Mouse (Mus musculus) small intestine, adult 10 weeks (tissue): Measurements from ENCODE around the gene Commd3. TPM values are rescaled to one million over a fixed set of nuclear protein-coding genes. Genes with fewer than 3 reads are reported as not detected.

ENCODE experiments used
- polyA plus RNA-seq: library from polyadenylated mRNA; stranded (reverse); fragments of 350-450 nt; fragmentation: Illumina TruSeq; extraction: RNeasy Lipid Tissue Mini Kit (QIAGEN cat#74804); gene quantifications from one replicate; pipeline ENCODE4 v1.2.3, GENCODE M21; 2014; ENCODE audit warnings: low replicate concordance

Gene Commd3
- polyA plus RNA-seq = 422 TPM

DNA sequence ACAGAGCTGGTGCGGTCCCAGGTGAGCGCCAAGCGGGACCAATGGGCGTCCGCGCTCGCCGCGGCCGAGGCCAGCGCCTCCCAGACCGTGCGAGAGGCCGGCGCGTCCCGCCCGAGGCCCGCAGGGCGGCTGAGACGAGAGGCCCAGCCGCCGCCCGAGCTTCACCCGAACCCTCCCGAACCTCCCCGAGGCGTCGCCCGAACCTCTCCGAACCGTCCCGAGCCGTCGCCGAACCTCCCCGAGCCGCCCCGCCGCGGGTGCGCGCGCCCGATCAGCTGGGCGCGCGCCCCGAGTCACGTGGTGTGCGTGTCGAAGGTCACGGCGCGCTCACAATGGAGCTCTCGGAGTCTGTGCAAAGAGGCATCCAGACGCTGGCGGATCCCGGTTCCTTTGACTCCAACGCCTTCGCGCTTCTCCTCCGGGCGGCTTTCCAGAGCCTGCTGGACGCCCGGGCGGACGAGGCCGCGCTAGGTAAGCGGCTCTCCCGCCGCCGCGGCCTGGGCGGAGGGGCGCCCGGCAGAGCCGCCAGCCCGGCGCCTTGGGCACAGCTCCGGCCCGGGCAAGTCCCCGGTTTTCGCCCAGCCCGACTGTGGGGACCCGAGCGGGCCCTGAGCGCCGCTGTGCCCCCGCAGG is at the start of gene Commd3:
Commd3 (plus strand) TSS at position 252 of the 633 bp plus-strand sequence.

DNA sequence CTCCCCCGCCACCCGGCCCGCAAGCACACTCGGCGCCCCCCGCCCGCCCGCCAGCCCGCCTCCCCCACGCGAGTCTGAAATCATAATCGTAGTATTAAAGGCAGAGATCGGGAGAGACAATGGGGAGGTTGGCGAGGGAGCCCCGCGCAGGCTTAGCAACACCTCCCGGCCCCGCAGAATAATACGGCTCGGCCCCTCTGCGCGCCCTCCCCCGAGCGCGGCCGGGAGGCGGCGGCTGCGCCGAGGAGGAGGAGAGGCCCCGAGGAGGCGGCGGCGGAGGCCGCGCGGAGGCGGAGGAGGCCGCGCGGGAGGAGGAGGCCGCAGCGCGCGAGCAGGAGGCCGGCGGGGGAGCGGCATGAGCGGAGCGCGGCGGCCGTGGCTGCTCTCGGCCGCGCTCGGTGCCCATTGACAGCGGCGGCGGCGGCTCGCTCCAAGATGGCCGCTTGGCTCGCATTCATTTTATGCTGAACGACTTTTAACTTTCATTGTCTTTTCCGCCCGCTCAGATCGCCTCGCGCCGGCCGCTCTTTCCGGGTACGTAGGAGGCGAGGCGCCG is 4.8 kb downstream of the Commd3 start, which contains the start of gene Bmi1:
Bmi1 (plus strand) TSS at position 83 of the 556 bp plus-strand sequence.

GRCm38 (mm10) chr2:18693871-18694610 is 21.9 kb downstream of the Commd3 start, which contains the start of gene Spag6:
Spag6 (plus strand) TSS chr2:18694032.

Other genes starting within 250 kb of the Commd3 start
- gene Bmi1, start 4.6 kb downstream of the Commd3 start, polyA plus RNA-seq = 71.4 TPM
- 0.45 TPM for gene Spag6, start 21.6 kb downstream of the Commd3 start, polyA plus RNA-seq